Mouse (Mus musculus) megakaryocyte, embryonic 14.5 days (primary cell): ENCODE measurements around the gene Cyb561.

Source experiments
- FLI1 ChIP-seq: IDR thresholded peaks from 2 replicates; pipeline ENCODE4 v1.6.1; 2012; ENCODE audit warnings: low read length, inconsistent platforms, mixed read lengths
- GATA1 ChIP-seq: IDR thresholded peaks from 3 replicates; pipeline ENCODE4 v1.6.1; 2012; ENCODE audit warnings: mixed read lengths, low read length, inconsistent platforms, borderline replicate concordance

DNA sequence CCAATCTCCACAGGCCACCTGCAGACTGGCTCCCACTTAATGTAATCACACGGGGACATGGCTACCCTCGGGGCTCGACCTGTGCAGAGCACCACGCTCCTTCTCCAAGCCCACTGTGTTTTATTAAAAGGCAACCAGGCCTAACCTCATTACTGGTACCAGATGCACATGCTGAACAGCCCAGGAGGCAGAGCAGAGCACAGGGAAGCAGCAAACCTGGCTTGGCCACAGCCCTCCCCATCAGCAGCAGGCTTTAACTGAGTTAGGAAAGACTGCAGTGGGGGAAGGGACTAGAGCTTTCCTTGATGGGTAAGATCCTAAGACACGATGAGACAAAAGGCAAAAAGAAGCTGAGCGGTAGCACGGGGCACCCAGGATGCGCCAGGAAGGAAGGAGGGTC is 11.2 kb downstream of the Cyb561 start:
- no peak for TF ChIP-seq GATA1
- TF ChIP-seq FLI1 = no peak
